Mouse (Mus musculus) spleen, adult 10 weeks (tissue): ENCODE results near the gene Tmem200c. TPM values are rescaled to one million over a fixed set of nuclear protein-coding genes. Genes with fewer than 3 reads are reported as not detected.

Source experiments
- polyA plus RNA-seq: library from polyadenylated mRNA; stranded (reverse); fragments of 350-450 nt; fragmentation: Illumina TruSeq; extraction: RNeasy Lipid Tissue Mini Kit (QIAGEN cat#74804); gene quantifications from one replicate; pipeline ENCODE4 v1.2.3, GENCODE M21; 2015; ENCODE audit warnings: low replicate concordance; ENCODE audit not compliant: insufficient read depth

Tmem200c gene
- not detected for polyA plus RNA-seq

GRCm38 (mm10) chr17:68826323-68826722 is at the start of gene Tmem200c:
Gene Tmem200c (plus strand): TSS chr17:68826623.

Other genes starting within 250 kb of the Tmem200c start
- gene Epb41l3, start 249.1 kb downstream of the Tmem200c start, polyA plus RNA-seq, result 27.6 TPM